Mouse (Mus musculus) neutrophil, adult 59 days (primary cell): ENCODE data around the gene Rhbdl1. TPM values are rescaled to one million over a fixed set of nuclear protein-coding genes. Genes with fewer than 3 reads are reported as not detected.

Experiments
- total RNA-seq, 2 experiments: library from RNA; stranded (reverse); gene quantifications; 1 replicate in 1 of 2; 2 replicates in 1 of 2; pipeline ENCODE4 v1.2.4; 2023

Rhbdl1 gene
- total RNA-seq, 2 experiments from 2014 or later: 1.2 to 2.7 TPM

Other genes with a start within 250 kb of the Rhbdl1 start
- gene Gng13, start 120.1 kb downstream of the Rhbdl1 start, total RNA-seq: not detected
- gene Chtf18, start 109.9 kb downstream of the Rhbdl1 start, total RNA-seq: 10 to 100 TPM; 17.5 to 23.6 TPM
- 1 to 10 TPM; 6.1 to 6.7 TPM for gene Rpusd1, start 109.6 kb downstream of the Rhbdl1 start, total RNA-seq
- under 1 TPM in 1 of 2 experiments, not detected in 1; 0.13 TPM for gene Mslnl, start 101.3 kb downstream of the Rhbdl1 start, total RNA-seq
- gene Msln, start 82.9 kb downstream of the Rhbdl1 start, total RNA-seq: not detected
- 10 to 100 TPM; 25.5 to 25.9 TPM for gene Narfl, start 63.5 kb downstream of the Rhbdl1 start, total RNA-seq
- gene Haghl, start 51.6 kb downstream of the Rhbdl1 start, total RNA-seq: 10 to 100 TPM; 13.5 to 17.7 TPM
- not detected for gene Ccdc78, start 50.7 kb downstream of the Rhbdl1 start, total RNA-seq
- gene Fam173a, start 44.4 kb downstream of the Rhbdl1 start, total RNA-seq: 10 to 100 TPM; 32.0 to 35.0 TPM
- not detected for gene AC134908.4, start 41.6 kb downstream of the Rhbdl1 start, total RNA-seq
- 10 to 100 TPM; 14.4 to 17.6 TPM for gene Metrn, start 40.2 kb downstream of the Rhbdl1 start, total RNA-seq
- not detected for gene Fbxl16, start 28.2 kb downstream of the Rhbdl1 start, total RNA-seq
- gene Wdr24, start 13.7 kb downstream of the Rhbdl1 start, total RNA-seq: 10 to 100 TPM; 12.5 to 13.4 TPM
- gene Jmjd8, start 8.4 kb downstream of the Rhbdl1 start, total RNA-seq: 10 to 100 TPM; 10.6 to 14.6 TPM
- gene Stub1, start 3.9 kb downstream of the Rhbdl1 start, total RNA-seq: 10 to 100 TPM; 43.4 to 51.8 TPM
- 1 to 10 TPM; 1.3 to 1.8 TPM for gene Gm20683, start 4.5 kb upstream of the Rhbdl1 start, total RNA-seq
- gene Rhot2, start 7.6 kb upstream of the Rhbdl1 start, total RNA-seq: 10 to 100 TPM; 26.9 to 30.9 TPM
- 10 to 100 TPM; 20.0 to 21.9 TPM for gene Wdr90, start 24.2 kb upstream of the Rhbdl1 start, total RNA-seq
- gene Mcrip2, start 31.5 kb upstream of the Rhbdl1 start, total RNA-seq: 1 to 10 TPM; 3.5 to 4.6 TPM
- 10 to 100 TPM; 10.1 to 10.6 TPM for gene Mettl26, start 37.8 kb upstream of the Rhbdl1 start, total RNA-seq
- gene Wfikkn1, start 43.6 kb upstream of the Rhbdl1 start, total RNA-seq: 1 to 10 TPM; 3.2 to 4.9 TPM
- 10 to 100 TPM; 16.9 to 19.1 TPM for gene Rab40c, start 82.4 kb upstream of the Rhbdl1 start, total RNA-seq
- gene Pigq, start 107.6 kb upstream of the Rhbdl1 start, total RNA-seq: 10 to 100 TPM; 45.9 to 71.2 TPM
- gene Nhlrc4, start 107.7 kb upstream of the Rhbdl1 start, total RNA-seq: under 1 TPM in 1 of 2 experiments, not detected in 1; 0.22 TPM
- gene A930017K11Rik, start 115.3 kb upstream of the Rhbdl1 start, total RNA-seq: not detected
- 10 to 100 TPM; 13.5 to 19.1 TPM for gene Capn15, start 148.5 kb upstream of the Rhbdl1 start, total RNA-seq
- gene Rab11fip3, start 232.3 kb upstream of the Rhbdl1 start, total RNA-seq: 1 to 10 TPM; 1.5 to 2.1 TPM